Mouse (Mus musculus) kidney, adult 2 months (tissue): ENCODE measurements around the gene Gm6217. TPM values are rescaled to one million over a fixed set of nuclear protein-coding genes. Genes with fewer than 3 reads are reported as not detected.
"Not testable (repeated sequence)": the region's sequence is repeated elsewhere in the genome, so short reads cannot be mapped to it uniquely, and the experiment has no call there.

ENCODE experiments used
- DNase-seq: peaks from one replicate; pipeline ENCODE4 v3.0.0; 2021
- H3K27ac ChIP-seq: fragments of 200-500 bp; 2 replicates; pipeline ENCODE4 v1.5.1; 2012; ENCODE audit warnings: low read depth, low read length, control low read depth, inconsistent platforms; ENCODE audit not compliant: insufficient read depth
- H3K27me3 ChIP-seq: fragments of 200-500 bp; replicated peaks from 2 replicates; pipeline ENCODE4 v1.6.1; 2012; ENCODE audit warnings: mild to moderate bottlenecking, moderate library complexity, low read length, inconsistent platforms; ENCODE audit not compliant: control insufficient read depth, insufficient read depth
- H3K36me3 ChIP-seq: fragments of 200-500 bp; 2 replicates; pipeline ENCODE4 v1.6.1; 2012; ENCODE audit warnings: mild to moderate bottlenecking, moderate library complexity, low read length, inconsistent platforms; ENCODE audit not compliant: control insufficient read depth, insufficient read depth
- H3K4me1 ChIP-seq: fragments of 200-500 bp; 2 replicates; pipeline ENCODE4 v1.6.1; 2011; ENCODE audit warnings: low read length; ENCODE audit not compliant: control insufficient read depth, insufficient read depth
- H3K4me3 ChIP-seq: fragments of 200-500 bp; 2 replicates; pipeline ENCODE4 v1.5.1; 2011; ENCODE audit warnings: mild to moderate bottlenecking, low read depth, low read length, control low read depth; ENCODE audit not compliant: insufficient read depth
- CTCF ChIP-seq: fragments of 200-500 bp; conservative IDR thresholded peaks from 2 replicates; pipeline ENCODE4 v1.5.1; 2011; ENCODE audit warnings: low read depth, mild to moderate bottlenecking, control low read depth, low read length, moderate library complexity, mixed read lengths; ENCODE audit not compliant: insufficient read depth, insufficient read length
- POLR2A ChIP-seq: fragments of 200-500 bp; IDR thresholded peaks from one replicate; pipeline ENCODE4 v1.6.1; 2011; ENCODE audit warnings: low read depth, low read length, control low read depth
- WGBS: fragments of 180-500 bp; shearing (Covaris S2); methylation state at CpG from one replicate; pipeline ENCODE4 v1.1.7; 2018; 5-methylcytosine and 5-hydroxymethylcytosine counted together
- polyA plus RNA-seq: library from polyadenylated mRNA; depleted of rRNA; stranded (reverse); fragments of >200 nt; gene quantifications from 2 replicates; pipeline ENCODE4 v1.2.3, GENCODE M21; 2012

Gm6217 gene
- polyA plus RNA-seq, 1 experiment, result not detected

DNA sequence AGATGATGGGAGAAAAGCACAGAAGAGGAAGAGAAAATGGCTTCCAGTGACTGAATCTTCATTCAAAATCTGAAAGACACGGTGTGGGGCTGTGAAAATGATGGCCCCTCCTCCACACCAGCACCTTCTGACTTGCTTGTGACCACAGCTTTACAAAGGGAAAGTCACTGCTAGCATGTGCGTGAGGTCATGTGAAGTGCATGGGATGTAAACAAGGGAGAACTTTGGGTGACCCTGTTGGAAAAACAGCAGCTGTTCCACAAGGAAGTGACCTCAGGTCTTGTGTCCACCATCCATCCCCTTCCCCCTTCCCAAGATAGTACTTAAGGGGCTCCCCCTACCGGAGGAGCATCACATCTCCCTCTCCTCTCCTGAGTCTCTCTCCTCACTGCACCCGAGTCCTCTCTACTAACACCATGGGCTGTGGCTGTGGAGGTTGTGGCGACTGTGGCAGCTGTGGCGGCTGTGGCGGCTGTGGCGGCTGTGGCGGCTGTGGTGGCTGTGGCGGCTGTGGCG lies 28.7 kb upstream of the Gm6217 start, which contains the start of gene Gm47955:
Gm47955 (plus strand) TSS at position 417 of the 516 bp plus-strand sequence.
- no peaks in the 10 kb centered on the region for H3K4me1 ChIP-seq
- TF ChIP-seq CTCF (no peak), POLR2A (no peak)
- no peak for DNase-seq
- H3K27me3 ChIP-seq, result no peaks in the 10 kb centered on the region
- H3K27ac ChIP-seq, result no peak within 1 kb of the TSS
- WGBS, result 90% methylated on average over 11 of the region's 11 CpGs
- no peaks in the 10 kb centered on the region for H3K36me3 ChIP-seq
- no peak within 1 kb of the TSS for H3K4me3 ChIP-seq

DNA sequence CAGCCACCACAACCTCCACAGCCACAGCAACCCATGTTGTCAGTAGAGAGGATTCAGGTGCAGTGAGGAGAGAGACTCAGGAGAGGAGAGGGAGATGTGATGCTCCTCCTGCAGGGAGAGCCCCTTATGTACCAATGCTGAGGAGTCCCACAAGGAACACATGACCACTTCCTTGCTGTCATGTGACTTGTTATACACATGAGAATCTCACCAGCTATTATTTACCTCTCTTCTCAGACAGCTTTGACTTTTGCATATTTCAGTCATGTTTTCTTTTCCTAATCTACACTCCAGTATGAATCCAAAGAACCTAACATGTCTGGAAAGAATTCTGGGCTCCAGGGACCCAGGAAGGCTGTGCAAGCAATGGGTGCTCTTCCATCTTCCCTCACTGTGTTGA lies 24.7 kb upstream of the Gm6217 start, which contains the start of gene Gm7544:
Gm7544 (minus strand) TSS at position 101 of the 400 bp plus-strand sequence.
- not testable (repeated sequence) for DNase-seq, H3K36me3 ChIP-seq, H3K27me3 ChIP-seq, H3K4me3 ChIP-seq, H3K27ac ChIP-seq, H3K4me1 ChIP-seq

DNA sequence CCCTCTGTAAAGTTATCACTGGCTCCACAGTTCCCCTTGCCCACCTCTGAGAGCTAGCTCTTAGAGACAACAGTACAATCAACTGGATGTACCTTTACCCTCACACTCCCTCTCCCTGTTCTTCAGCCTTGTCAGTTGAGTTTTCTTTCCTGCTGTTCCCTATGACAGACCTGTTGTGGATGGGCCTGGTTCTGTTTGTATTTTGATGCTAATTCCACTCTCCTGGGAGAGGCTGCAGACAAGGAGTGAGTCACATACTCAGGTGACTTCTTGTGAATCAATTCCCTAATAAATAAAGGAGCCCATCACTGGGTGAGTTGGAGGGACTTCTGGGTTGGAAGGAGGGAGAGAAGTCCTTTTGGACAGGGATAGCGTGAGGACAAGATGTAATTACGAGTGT lies 17.4 kb upstream of the Gm6217 start:
- Histone ChIP-seq H3K27ac (no peak overlapping the region), H3K4me3 (no peak overlapping the region), H3K36me3 (no peaks in the 10 kb centered on the region), H3K4me1 (no peaks in the 10 kb centered on the region), H3K27me3 (no peaks in the 10 kb centered on the region)
- DNase-seq, result no peak
- TF ChIP-seq POLR2A, result no peak
- no peak for TF ChIP-seq CTCF
- WGBS, result 91% methylated on average over 2 of the region's 2 CpGs

DNA sequence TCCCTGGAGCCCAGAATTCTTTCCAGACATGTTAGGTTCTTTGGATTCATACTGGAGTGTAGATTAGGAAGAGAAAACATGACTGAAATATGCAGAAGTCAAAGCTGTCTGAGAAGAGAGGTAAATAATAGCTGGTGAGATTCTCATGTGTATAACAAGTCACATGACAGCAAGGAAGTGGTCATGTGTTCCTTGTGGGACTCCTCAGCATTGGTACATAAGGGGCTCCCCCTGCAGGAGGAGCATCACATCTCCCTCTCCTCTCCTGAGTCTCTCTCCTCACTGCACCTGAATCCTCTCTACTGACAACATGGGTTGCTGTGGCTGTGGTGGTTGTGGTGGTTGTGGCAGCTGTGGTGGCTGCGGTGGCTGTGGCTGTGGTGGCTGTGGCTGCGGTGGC lies 14.8 kb upstream of the Gm6217 start:
- H3K4me1 ChIP-seq, H3K27me3 ChIP-seq, H3K27ac ChIP-seq, H3K36me3 ChIP-seq, DNase-seq, H3K4me3 ChIP-seq: not testable (repeated sequence)
- WGBS, result 97% methylated on average over 2 of the region's 2 CpGs

DNA sequence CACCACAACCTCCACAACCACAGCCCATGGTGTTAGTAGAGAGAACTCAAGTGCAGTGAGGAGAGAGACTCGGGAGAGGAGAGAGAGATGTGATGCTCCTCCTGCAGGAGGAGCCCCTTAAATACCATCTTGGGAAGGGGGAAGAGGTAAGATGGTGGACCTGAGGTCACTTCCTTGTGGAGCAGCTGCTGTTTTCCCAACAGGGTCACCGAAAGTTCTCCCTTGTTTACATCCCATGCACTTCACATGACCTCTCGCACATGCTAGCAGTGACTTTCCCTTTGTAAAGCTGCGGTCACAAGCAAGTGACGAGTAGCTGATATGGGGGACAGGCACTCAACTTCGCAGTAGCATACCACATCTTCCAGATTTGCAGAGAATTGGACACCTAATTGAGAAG lies 12.1 kb upstream of the Gm6217 start, which contains the start of gene A030003K21Rik:
A030003K21Rik (minus strand) TSS at position 94 of the 400 bp plus-strand sequence.
- H3K27ac ChIP-seq, H3K4me3 ChIP-seq, H3K36me3 ChIP-seq, H3K27me3 ChIP-seq, DNase-seq, H3K4me1 ChIP-seq: not testable (repeated sequence)
- no CpG with 5 or more reads among the region's 6 CpGs for WGBS

DNA sequence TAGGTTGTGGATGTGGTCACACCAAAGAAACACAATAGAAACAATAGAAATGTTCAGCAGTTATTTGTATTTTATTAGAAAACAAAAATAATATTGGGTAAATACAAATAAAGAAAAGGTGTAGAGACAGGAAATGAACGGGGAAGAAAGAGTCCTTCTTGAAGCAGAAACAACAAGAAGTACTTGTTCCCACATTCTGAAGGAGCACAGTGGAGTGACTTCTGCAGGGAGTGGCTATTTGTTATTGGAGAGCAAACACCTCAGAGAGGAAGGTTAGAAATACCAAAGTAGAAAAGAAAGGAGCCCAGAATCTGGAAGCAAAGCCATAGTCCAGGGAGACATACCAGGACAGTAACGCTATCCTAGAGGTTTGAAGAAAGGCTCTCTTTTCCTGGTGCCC lies 11.3 kb upstream of the Gm6217 start:
- WGBS, result 85% methylated on average over 2 of the region's 2 CpGs
- not testable (repeated sequence) for DNase-seq, H3K27ac ChIP-seq, H3K27me3 ChIP-seq, H3K36me3 ChIP-seq, H3K4me3 ChIP-seq, H3K4me1 ChIP-seq

DNA sequence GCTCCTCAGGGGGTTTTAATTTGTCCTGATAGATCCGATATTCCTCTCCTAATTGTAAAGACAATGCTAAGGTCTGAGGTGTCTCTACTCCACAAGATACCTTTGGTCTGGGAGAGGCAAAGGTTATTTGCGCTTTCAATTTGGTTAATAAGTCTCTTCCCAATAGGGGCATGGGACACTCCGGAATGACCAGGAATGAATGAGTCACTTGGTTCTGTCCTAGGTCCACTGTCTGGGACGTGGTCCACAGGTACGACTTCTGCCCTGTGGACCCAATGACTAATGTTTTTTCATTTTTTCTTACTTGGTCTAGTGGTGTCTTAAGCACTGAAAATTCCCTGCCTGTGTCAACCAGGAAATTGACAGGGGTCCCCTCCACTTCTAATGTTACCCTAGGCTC lies 7.5 kb upstream of the Gm6217 start:
- DNase-seq, result peak; percentile 83
- H3K4me1 ChIP-seq, result no peaks in the 10 kb centered on the region; the same call in 1 of the 2 replicates
- WGBS, result 73% methylated on average over 5 of the region's 5 CpGs
- H3K27ac ChIP-seq, result peak overlapping the region; percentile 91
- no peak overlapping the region for H3K4me3 ChIP-seq
- TF ChIP-seq CTCF (no peak), POLR2A (no peak)
- H3K27me3 ChIP-seq, result no peaks in the 10 kb centered on the region
- no peaks in the 10 kb centered on the region for H3K36me3 ChIP-seq

DNA sequence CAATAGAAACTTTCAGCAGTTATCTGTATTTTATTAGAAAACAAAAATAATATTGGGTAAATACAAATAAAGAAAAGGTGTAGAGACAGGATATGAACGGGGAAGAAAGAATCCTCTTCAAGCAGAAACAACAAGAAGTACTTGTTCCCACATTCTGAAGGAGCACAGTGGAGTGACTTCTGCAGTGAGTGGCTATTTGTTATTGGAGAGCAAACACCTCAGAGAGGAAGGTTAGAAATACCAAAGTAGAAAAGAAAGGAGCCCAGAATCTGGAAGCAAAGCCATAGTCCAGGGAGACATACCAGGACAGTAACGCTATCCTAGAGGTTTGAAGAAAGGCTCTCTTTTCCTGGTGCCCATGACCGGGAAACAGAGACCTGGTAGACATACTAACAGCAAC lies 641 bp downstream of the Gm6217 start:
- H3K4me3 ChIP-seq, H3K36me3 ChIP-seq, DNase-seq, H3K27me3 ChIP-seq, H3K4me1 ChIP-seq, H3K27ac ChIP-seq: not testable (repeated sequence)
- WGBS, result 91% methylated on average over 3 of the region's 3 CpGs
